Mouse (Mus musculus): ENCODE data around the gene Agtr1b. TPM values are rescaled to one million over a fixed set of nuclear protein-coding genes. Genes with fewer than 3 reads are reported as not detected.
A peak's percentile ranks its signal among the peaks of the same experiment; 100 is the strongest.

Agtr1b gene
- polyA plus RNA-seq, 2 experiments: not detected

DNA sequence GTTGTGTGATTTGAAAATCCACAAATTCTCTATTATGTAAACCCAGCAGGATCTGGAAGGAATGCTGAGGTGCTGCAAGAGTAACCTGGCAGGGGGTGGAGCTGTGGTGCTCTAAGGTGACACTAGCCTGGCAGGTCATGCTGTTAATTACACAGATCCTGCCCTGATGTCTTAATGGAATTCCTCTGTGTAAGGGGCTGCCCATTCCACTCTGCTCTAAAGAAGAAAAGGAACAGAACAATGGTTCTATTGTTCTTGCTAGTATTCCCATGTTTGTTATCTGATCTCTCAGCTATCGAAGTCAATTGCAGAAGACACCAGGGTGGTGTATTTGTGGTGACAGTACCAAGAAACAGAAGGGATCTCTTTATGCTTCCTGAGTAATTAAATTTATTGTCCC lies 49.7 kb downstream of the Agtr1b start:
- Histone ChIP-seq H3K27me3 (ENCODE audit: control insufficient read depth, insufficient read depth, low read length) (no peaks in the 10 kb centered on the region), H3K4me3 (ENCODE audit: insufficient read depth in 1 of 2, low read depth in 2 of 2, low read length in 2 of 2) (no peak overlapping the region), H3K4me1 (replicated peaks; ENCODE audit: control insufficient read depth in 2 of 2, insufficient read depth in 2 of 2, low read length in 1 of 2) (no peaks in the 10 kb centered on the region), H3K27ac (no peak overlapping the region), H3K9ac (replicated peaks) (no peak overlapping the region), H3K36me3 (replicated peaks; ENCODE audit: control insufficient read depth, insufficient read depth, low read depth) (no peaks in the 10 kb centered on the region), H3K4me2 (ENCODE audit: low read depth) (no peak overlapping the region), H3K9me3 (ENCODE audit: control insufficient read depth, low read length) (no peaks in the 10 kb centered on the region)
- ATAC-seq (ENCODE audit: insufficient read depth): no peak
- 35% methylated on average over 1 of the region's 1 CpGs for WGBS (ENCODE audit: insufficient replicate concordance)
- no peak for TF ChIP-seq CTCF (IDR thresholded peaks at IDR 0.05; ENCODE audit: low read depth)
- TF ChIP-seq EP300 (IDR thresholded peaks at IDR 0.05; ENCODE audit: low read depth): no peak
- no peak for DNase-seq (ENCODE audit: low read depth in 3 of 3, low spot score in 3 of 3)

DNA sequence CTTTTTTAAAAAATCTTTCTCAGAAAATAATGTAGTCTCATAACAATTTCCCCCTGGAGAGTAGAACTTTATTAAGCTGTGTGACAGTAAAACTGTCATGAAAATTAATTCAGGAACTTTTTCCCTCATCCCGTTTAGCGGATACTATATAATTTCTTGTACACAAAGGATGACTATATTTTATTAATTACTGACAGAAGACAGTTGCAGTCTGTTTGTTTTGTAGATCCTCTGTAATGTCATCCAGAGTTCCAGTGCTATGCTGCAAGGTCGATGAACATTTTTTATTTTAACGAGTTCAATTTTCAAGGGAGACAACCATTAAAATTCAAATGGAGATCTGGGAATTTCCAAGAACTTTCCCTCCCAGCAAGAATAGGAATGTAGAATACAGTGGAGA lies 57.8 kb downstream of the Agtr1b start:
- no peak for ATAC-seq (ENCODE audit: insufficient read depth)
- no peaks in the 10 kb centered on the region for H3K4me1 ChIP-seq (replicated peaks; ENCODE audit: control insufficient read depth in 2 of 2, insufficient read depth in 2 of 2, low read length in 1 of 2)
- 74% methylated on average over 4 of the region's 4 CpGs for WGBS (ENCODE audit: insufficient replicate concordance)

DNA sequence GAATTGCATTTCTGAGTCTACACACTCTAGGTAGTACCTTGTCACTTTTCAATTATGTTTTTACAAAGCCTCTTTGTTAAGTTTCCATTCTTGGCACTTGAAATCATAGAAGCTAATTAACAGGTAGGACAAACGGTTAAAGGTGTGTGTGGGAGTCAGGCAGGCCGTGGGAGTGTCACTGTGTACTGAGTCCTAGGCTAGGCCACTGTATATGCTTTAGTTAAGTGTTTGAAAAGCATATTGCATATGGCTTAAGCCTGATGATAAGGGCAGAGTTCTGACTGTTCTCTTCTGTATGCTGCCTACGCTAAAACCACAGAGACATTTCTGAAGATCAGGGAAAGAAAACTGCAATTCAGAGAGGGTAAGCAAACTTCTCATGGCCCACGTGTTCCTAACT lies 59.7 kb downstream of the Agtr1b start:
- no peak overlapping the region for H3K4me2 ChIP-seq (ENCODE audit: low read depth)
- TF ChIP-seq EP300 (IDR thresholded peaks at IDR 0.05; ENCODE audit: low read depth): no peak
- no peak for TF ChIP-seq CTCF (IDR thresholded peaks at IDR 0.05; ENCODE audit: low read depth)
- no peaks in the 10 kb centered on the region for H3K36me3 ChIP-seq (replicated peaks; ENCODE audit: control insufficient read depth, insufficient read depth, low read depth)
- H3K9me3 ChIP-seq (ENCODE audit: control insufficient read depth, low read length): no peaks in the 10 kb centered on the region
- DNase-seq (ENCODE audit: low read depth in 3 of 3, low spot score in 3 of 3) (no peak), ATAC-seq (ENCODE audit: insufficient read depth) (no peak)
- no peaks in the 10 kb centered on the region for H3K27me3 ChIP-seq (ENCODE audit: control insufficient read depth, insufficient read depth, low read length)
- H3K4me3 ChIP-seq (ENCODE audit: insufficient read depth in 1 of 2, low read depth in 2 of 2, low read length in 2 of 2): no peak overlapping the region
- WGBS (ENCODE audit: insufficient replicate concordance): 52% methylated on average over 4 of the region's 4 CpGs
- no peak overlapping the region for H3K9ac ChIP-seq (replicated peaks)
- no peak overlapping the region for H3K27ac ChIP-seq
- H3K4me1 ChIP-seq (replicated peaks; ENCODE audit: control insufficient read depth in 2 of 2, insufficient read depth in 2 of 2, low read length in 1 of 2): no peaks in the 10 kb centered on the region

More for the DNA sequence above, 57.8 kb downstream of the Agtr1b start:
- Histone ChIP-seq H3K27me3 (ENCODE audit: control insufficient read depth, insufficient read depth, low read length) (no peaks in the 10 kb centered on the region), H3K9ac (replicated peaks) (no peak overlapping the region), H3K4me3 (ENCODE audit: insufficient read depth in 1 of 2, low read depth in 2 of 2, low read length in 2 of 2) (no peak overlapping the region), H3K4me2 (ENCODE audit: low read depth) (no peak overlapping the region), H3K27ac (no peak overlapping the region), H3K9me3 (ENCODE audit: control insufficient read depth, low read length) (no peaks in the 10 kb centered on the region), H3K36me3 (replicated peaks; ENCODE audit: control insufficient read depth, insufficient read depth, low read depth) (no peaks in the 10 kb centered on the region)
- no peak for DNase-seq (ENCODE audit: low read depth in 3 of 3, low spot score in 3 of 3)
- TF ChIP-seq EP300 (IDR thresholded peaks at IDR 0.05; ENCODE audit: low read depth) (no peak), CTCF (IDR thresholded peaks at IDR 0.05; ENCODE audit: low read depth) (no peak)

DNA sequence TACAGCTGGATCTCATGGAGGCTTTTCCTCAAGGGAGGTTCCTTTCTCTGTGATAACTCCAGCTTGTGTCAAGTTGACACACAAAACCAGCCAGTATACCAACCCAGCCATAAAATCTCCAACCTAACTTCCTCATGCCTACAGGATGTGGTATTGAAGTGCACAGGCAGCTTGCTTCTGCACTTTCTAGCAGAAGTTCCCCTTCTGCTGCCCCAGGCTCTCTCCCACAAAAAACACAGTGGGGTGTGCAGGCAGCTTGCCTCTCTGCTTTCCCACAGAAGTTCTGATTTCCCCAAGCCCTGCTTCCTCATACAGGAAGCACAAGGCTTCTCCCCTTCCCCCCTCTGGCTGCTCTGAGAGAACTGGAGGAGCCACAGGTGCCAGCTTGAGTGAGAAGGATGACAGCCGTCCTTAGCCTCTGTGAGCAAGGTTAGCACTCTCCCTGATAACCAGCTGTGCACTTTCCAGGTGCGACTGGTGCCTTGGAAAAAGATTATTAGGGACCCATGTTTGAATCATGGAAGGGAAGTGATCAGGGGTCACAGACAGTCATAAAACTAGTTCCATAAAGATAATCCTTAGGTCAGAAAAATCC lies 62.1 kb downstream of the Agtr1b start:
- no peak overlapping the region for H3K9ac ChIP-seq (replicated peaks)
- H3K27ac ChIP-seq: no peak overlapping the region
- H3K4me2 ChIP-seq (ENCODE audit: low read depth): no peak overlapping the region
- no peaks in the 10 kb centered on the region for H3K4me1 ChIP-seq (replicated peaks; ENCODE audit: control insufficient read depth in 2 of 2, insufficient read depth in 2 of 2, low read length in 1 of 2)
- TF ChIP-seq EP300 (IDR thresholded peaks at IDR 0.05; ENCODE audit: low read depth) (no peak), CTCF (IDR thresholded peaks at IDR 0.05; ENCODE audit: low read depth) (no peak)
- WGBS (ENCODE audit: insufficient replicate concordance): 10% methylated on average over 2 of the region's 2 CpGs
- H3K9me3 ChIP-seq (ENCODE audit: control insufficient read depth, low read length): no peaks in the 10 kb centered on the region
- no peak overlapping the region for H3K4me3 ChIP-seq (ENCODE audit: insufficient read depth in 1 of 2, low read depth in 2 of 2, low read length in 2 of 2)
- DNase-seq (ENCODE audit: low read depth in 3 of 3, low spot score in 3 of 3) (peak in 2 of 3 experiments; percentile 1 to 6), ATAC-seq (ENCODE audit: insufficient read depth) (peak; percentile 31; the same call in 1 of the 2 replicates)
- no peaks in the 10 kb centered on the region for H3K27me3 ChIP-seq (ENCODE audit: control insufficient read depth, insufficient read depth, low read length)
- no peaks in the 10 kb centered on the region for H3K36me3 ChIP-seq (replicated peaks; ENCODE audit: control insufficient read depth, insufficient read depth, low read depth)

DNA sequence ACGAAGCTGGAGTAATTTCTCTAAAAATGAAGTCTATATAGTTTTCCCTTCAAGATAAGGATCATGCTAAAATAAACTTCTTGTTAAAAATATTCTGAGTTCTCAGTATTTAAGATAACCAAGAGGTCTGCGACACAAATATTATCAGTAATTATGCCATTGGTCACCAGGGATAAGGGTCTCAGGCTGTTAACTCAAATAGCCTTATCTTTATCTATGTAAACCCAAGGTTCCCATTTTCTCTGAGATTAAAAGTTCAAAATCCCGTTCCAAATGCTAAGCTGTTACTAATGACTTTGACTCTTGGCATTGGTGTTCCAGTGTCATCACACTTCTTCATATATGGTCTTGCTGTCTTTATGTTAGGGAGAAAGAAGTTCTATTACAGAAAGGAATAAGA lies 71.4 kb downstream of the Agtr1b start:
- no peak overlapping the region for H3K4me2 ChIP-seq (ENCODE audit: low read depth)
- no peak for TF ChIP-seq CTCF (IDR thresholded peaks at IDR 0.05; ENCODE audit: low read depth)
- TF ChIP-seq EP300 (IDR thresholded peaks at IDR 0.05; ENCODE audit: low read depth): no peak
- WGBS (ENCODE audit: insufficient replicate concordance): 19% methylated on average over 3 of the region's 3 CpGs
- ATAC-seq (ENCODE audit: insufficient read depth) (no peak), DNase-seq (ENCODE audit: low read depth in 3 of 3, low spot score in 3 of 3) (no peak)
- no peak overlapping the region for H3K4me3 ChIP-seq (ENCODE audit: insufficient read depth in 1 of 2, low read depth in 2 of 2, low read length in 2 of 2)
- H3K27ac ChIP-seq: no peak overlapping the region
- no peaks in the 10 kb centered on the region for H3K9me3 ChIP-seq (ENCODE audit: control insufficient read depth, low read length)
- H3K4me1 ChIP-seq (replicated peaks; ENCODE audit: control insufficient read depth in 2 of 2, insufficient read depth in 2 of 2, low read length in 1 of 2): no peaks in the 10 kb centered on the region
- H3K9ac ChIP-seq (replicated peaks): no peak overlapping the region
- H3K27me3 ChIP-seq (ENCODE audit: control insufficient read depth, insufficient read depth, low read length): no peaks in the 10 kb centered on the region
- no peaks in the 10 kb centered on the region for H3K36me3 ChIP-seq (replicated peaks; ENCODE audit: control insufficient read depth, insufficient read depth, low read depth)

Data from liver, embryonic 14.5 days (tissue).